Comparison of ENCODE assay signal across 8 mouse cellular contexts in the genomic region with DNA sequence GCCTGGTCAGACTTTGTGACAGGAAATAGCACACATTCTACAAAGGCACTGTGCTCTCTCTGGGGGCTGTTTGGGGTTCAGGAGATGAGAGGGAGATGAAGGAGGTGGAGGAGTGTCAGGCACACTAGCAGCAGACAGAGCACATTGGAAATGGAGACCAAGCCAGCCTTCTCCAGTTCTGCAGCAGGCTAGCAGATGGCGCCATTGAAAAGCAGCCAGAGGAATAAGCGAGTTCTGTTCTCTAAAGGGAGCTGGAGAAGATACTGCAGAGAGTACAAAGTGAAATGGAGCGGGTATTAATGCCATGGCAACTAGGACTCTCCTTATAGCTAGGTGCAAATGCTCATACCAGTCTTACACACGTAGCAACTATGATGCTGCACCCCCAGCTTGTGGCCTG.
DNase-seq lines count a peak whose midpoint lies in the region; ATAC-seq and TF ChIP-seq lines count a peak whose summit lies in the region.
"Had no signal": no experiment of that assay in that cellular context is flagged by ENCODE, and none has a peak within 500 bp of the region (broad histone marks: within the 10 kb centered on the region; RNA-seq: fewer than 3 reads in every experiment).

No protein-coding gene starts in this region.

- H3K27ac ChIP-seq in limb, embryonic 14.5 days (replicated peaks; ENCODE audit: low read depth, low read length) = no peak overlapping the region
- H3K27ac ChIP-seq in limb, embryonic 10.5 days = no peak overlapping the region
- H3K27ac ChIP-seq: liver, embryonic 13.5 days had no signal

- H3K4me2 ChIP-seq in limb, embryonic 14.5 days (replicated peaks; ENCODE audit: low read depth, low read length, severe bottlenecking) = no peak overlapping the region
- H3K4me2 ChIP-seq: liver, embryonic 13.5 days had no signal

- no peak overlapping the region for H3K9ac ChIP-seq in limb, embryonic 14.5 days (ENCODE audit: low read depth, low read length, severe bottlenecking)
- H3K9ac ChIP-seq: liver, embryonic 13.5 days had no signal

- 75% methylated on average over 4 of the region's 4 CpGs for WGBS in limb, embryonic 14.5 days
- 72% methylated on average over 4 of the region's 4 CpGs for WGBS in limb, embryonic 10.5 days

- no peaks in the 10 kb centered on the region for H3K4me1 ChIP-seq in limb, embryonic 14.5 days (ENCODE audit: control insufficient read depth, insufficient read depth, low read length)
- H3K4me1 ChIP-seq in limb, embryonic 10.5 days = no peaks in the 10 kb centered on the region
- H3K4me1 ChIP-seq: liver, embryonic 13.5 days had no signal

- TF ChIP-seq POLR2A in limb, embryonic 14.5 days (IDR thresholded peaks at IDR 0.05; ENCODE audit: borderline replicate concordance, extremely low read depth, insufficient read depth, insufficient read length) = no peak

- no peak for ATAC-seq in limb, embryonic 14.5 days (ENCODE audit: low FRiP score, low read depth)

- no peak overlapping the region for H3K4me3 ChIP-seq in limb, embryonic 14.5 days (replicated peaks; ENCODE audit: low read length)
- H3K4me3 ChIP-seq in limb, embryonic 10.5 days = no peak overlapping the region
- H3K4me3 ChIP-seq: liver, embryonic 13.5 days had no signal

- H3K36me3 ChIP-seq in limb, embryonic 14.5 days (ENCODE audit: control insufficient read depth, insufficient read depth, low read length) = no peaks in the 10 kb centered on the region
- H3K36me3 ChIP-seq in limb, embryonic 10.5 days = no peaks in the 10 kb centered on the region
- H3K36me3 ChIP-seq: liver, embryonic 13.5 days had no signal

- H3K27me3 ChIP-seq in limb, embryonic 14.5 days (ENCODE audit: control insufficient read depth, insufficient read depth, low read length) = no peaks in the 10 kb centered on the region
- H3K27me3 ChIP-seq in limb, embryonic 10.5 days (ENCODE audit: low read depth, poor library complexity, severe bottlenecking) = no peaks in the 10 kb centered on the region
- H3K27me3 ChIP-seq: liver, embryonic 13.5 days had no signal

- peak; percentile 22 for DNase-seq in limb, embryonic 14.5 days (ENCODE audit: low spot score)
- no peak for DNase-seq in limb, embryonic 10.5 days (ENCODE audit: low spot score)
- peak; percentile 85 to 90 for DNase-seq in cerebellum, postnatal 14 days
- peak; percentile 89 to 96 for DNase-seq in layer of hippocampus, adult 18-20 months (ENCODE audit: low spot score in 2 of 2)
- peak; percentile 66 for DNase-seq in right cerebral cortex, postnatal 14 days
- no peak for DNase-seq in urinary bladder, postnatal 25 days (ENCODE audit: low spot score)
- no peak for DNase-seq in spleen, postnatal 14 days (ENCODE audit: low spot score in 2 of 2)
- DNase-seq: liver, embryonic 13.5 days had no signal

- no peaks in the 10 kb centered on the region for H3K9me3 ChIP-seq in limb, embryonic 14.5 days (ENCODE audit: control insufficient read depth, low read length)
- H3K9me3 ChIP-seq in limb, embryonic 10.5 days (replicated peaks) = no peaks in the 10 kb centered on the region
- H3K9me3 ChIP-seq: liver, embryonic 13.5 days had no signal

Comparison
In these comparisons a context has a peak if more than half of its experiments do, and no peak if none do; other contexts are left out.
1. DNase-seq: peak in limb, embryonic 14.5 days (single experiment), cerebellum, postnatal 14 days (2 of 2), layer of hippocampus, adult 18-20 months (2 of 2) and right cerebral cortex, postnatal 14 days (single experiment); none in limb, embryonic 10.5 days (single experiment), urinary bladder, postnatal 25 days (single experiment) and spleen, postnatal 14 days (0 of 2).